Mouse (Mus musculus): Measurements from ENCODE around the gene Rragd. TPM values are rescaled to one million over a fixed set of nuclear protein-coding genes. Genes with fewer than 3 reads are reported as not detected.

Rragd gene
- 7.1 TPM for polyA plus RNA-seq (2015; fragmentation: Illumina TruSeq; extraction: RNeasy Lipid Tissue Mini Kit (QIAGEN cat#74804); ENCODE audit: insufficient read depth, low replicate concordance)

DNA sequence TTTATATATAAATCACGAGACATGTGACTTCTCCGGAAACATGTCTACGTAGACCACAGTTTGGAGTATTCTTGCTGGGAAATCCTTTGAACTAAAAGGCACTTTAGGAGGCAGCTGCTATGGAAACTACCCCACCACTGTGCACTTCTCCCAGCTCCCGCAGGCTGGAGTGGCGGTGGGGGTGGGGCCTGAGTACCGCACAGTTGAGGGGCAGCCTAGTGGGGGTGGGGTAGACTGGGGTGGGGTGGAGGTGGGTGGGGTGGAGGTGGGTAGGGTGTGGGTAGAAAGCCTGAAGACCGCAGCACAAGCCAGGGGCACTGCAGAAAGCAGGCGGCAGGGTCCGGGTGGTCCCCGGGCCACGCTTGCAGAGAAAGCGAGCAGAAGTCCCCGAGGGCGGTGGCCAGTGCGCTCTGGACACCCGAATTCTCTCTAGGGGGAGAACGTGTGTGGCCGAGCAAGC lies at the start of gene Rragd:
Gene Rragd, plus strand, starts transcription at position 322 of the 460 bp plus-strand sequence.

GRCm38 (mm10) chr4:32950356-32951034 lies 32.3 kb upstream of the Rragd start, which contains the start of gene Ankrd6:
Gene Ankrd6 (minus strand): TSS chr4:32950841.

GRCm38 (mm10) chr4:33031195-33031960 lies 48.5 kb downstream of the Rragd start, which contains the start of gene Ube2j1:
Gene Ube2j1 (plus strand): TSS chr4:33031416.

GRCm38 (mm10) chr4:33062981-33063380 lies 80.1 kb downstream of the Rragd start, which contains the start of gene Gabrr2:
Gene Gabrr2 (plus strand): TSS chr4:33062999.

Other genes with a start within 250 kb of the Rragd start
- 88.1 TPM for gene Lyrm2, start 182.8 kb upstream of the Rragd start, polyA plus RNA-seq (2015; fragmentation: Illumina TruSeq; extraction: RNeasy Lipid Tissue Mini Kit (QIAGEN cat#74804); ENCODE audit: insufficient read depth, low replicate concordance)
- 1.2 TPM for gene Ankrd6, start 32.2 kb upstream of the Rragd start, polyA plus RNA-seq (2015; fragmentation: Illumina TruSeq; extraction: RNeasy Lipid Tissue Mini Kit (QIAGEN cat#74804); ENCODE audit: insufficient read depth, low replicate concordance)
- gene Ube2j1, start 48.4 kb downstream of the Rragd start, polyA plus RNA-seq (2015; fragmentation: Illumina TruSeq; extraction: RNeasy Lipid Tissue Mini Kit (QIAGEN cat#74804); ENCODE audit: insufficient read depth, low replicate concordance), result 88.6 TPM
- gene Gabrr2, start 80.0 kb downstream of the Rragd start, polyA plus RNA-seq (2015; fragmentation: Illumina TruSeq; extraction: RNeasy Lipid Tissue Mini Kit (QIAGEN cat#74804); ENCODE audit: insufficient read depth, low replicate concordance), result 2.5 TPM
- gene Gabrr1, start 149.5 kb downstream of the Rragd start, polyA plus RNA-seq (2015; fragmentation: Illumina TruSeq; extraction: RNeasy Lipid Tissue Mini Kit (QIAGEN cat#74804); ENCODE audit: insufficient read depth, low replicate concordance), result not detected
- 0.70 TPM for gene Pm20d2, start 206.7 kb downstream of the Rragd start, polyA plus RNA-seq (2015; fragmentation: Illumina TruSeq; extraction: RNeasy Lipid Tissue Mini Kit (QIAGEN cat#74804); ENCODE audit: insufficient read depth, low replicate concordance)
- 1.1 TPM for gene Srsf12, start 226.0 kb downstream of the Rragd start, polyA plus RNA-seq (2015; fragmentation: Illumina TruSeq; extraction: RNeasy Lipid Tissue Mini Kit (QIAGEN cat#74804); ENCODE audit: insufficient read depth, low replicate concordance)

All from spleen, adult 10 weeks (tissue).